Mouse (Mus musculus) leukemia stem cell, adult 10-12 weeks (primary cell): ENCODE data around the gene Ergic2. TPM values are rescaled to one million over a fixed set of nuclear protein-coding genes. Genes with fewer than 3 reads are reported as not detected.

Experiments used
- polyA plus RNA-seq: library from polyadenylated mRNA; stranded (reverse); fragments of >175 nt; gene quantifications from 2 replicates; pipeline ENCODE4 v1.2.3, GENCODE M21; 2012; ENCODE audit warnings: low replicate concordance

The Ergic2 gene
- 0.19 and 4.1 TPM in 2 replicates for polyA plus RNA-seq

GRCm38 (mm10) chr6:148211897-148212680 lies at the start of gene Ergic2:
Gene Ergic2 (minus strand): TSS chr6:148212374.

Other genes with a start within 250 kb of the Ergic2 start
- gene Far2, start 165.1 kb downstream of the Ergic2 start, polyA plus RNA-seq: not detected in 2 replicates
- gene Tmtc1, start 232.0 kb upstream of the Ergic2 start, polyA plus RNA-seq: 0.95 and 1.3 TPM in 2 replicates